Mouse (Mus musculus) cerebellum, postnatal 14 days (tissue): ENCODE results near the gene Slc25a26.

ENCODE experiments used
- DNase-seq, 2 experiments: peaks; one replicate each; pipeline ENCODE4 v3.0.0; 2021; ENCODE audit warnings: mixed read lengths in 2 of 2

Slc25a26 gene

DNA sequence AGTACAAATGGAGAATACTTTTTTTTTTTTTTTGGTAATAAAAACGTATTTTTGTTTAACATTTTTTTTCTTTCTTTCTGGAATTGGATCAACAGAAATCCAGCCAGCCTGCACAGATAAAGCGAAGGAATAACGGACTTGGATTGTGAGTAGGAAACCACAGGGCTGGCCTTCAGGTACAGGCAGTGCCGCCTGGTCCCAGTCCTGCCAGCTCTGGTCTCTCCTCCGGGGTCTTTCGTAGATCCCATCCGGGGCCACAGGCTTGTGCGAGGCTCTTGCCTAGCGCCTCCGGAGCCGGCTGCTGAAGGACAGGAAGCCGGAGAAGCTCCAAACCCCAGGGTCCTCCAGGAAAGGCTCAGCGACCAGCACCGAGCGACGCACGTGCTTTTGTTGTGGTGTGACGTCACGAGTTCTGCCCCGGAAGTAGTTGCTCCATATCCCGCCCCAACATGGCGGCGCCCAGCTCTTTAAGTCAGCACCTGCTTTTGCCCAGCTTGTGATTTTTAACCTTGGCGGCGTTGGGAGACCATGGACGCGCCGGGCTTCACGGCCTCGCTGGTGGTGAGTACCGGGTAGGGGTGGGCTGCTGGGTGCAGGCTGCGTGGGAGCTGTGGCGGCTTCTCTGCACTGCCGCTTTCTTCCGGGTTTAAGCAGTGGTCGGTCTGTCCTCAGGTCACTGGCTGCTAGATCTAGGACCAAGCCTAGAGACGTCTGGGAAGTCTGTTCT, at the start of gene Slc25a26:
Gene Slc25a26 (plus strand): TSS at position 435 of the 727 bp plus-strand sequence.
- peak; percentile 92 to 94 for DNase-seq

DNA sequence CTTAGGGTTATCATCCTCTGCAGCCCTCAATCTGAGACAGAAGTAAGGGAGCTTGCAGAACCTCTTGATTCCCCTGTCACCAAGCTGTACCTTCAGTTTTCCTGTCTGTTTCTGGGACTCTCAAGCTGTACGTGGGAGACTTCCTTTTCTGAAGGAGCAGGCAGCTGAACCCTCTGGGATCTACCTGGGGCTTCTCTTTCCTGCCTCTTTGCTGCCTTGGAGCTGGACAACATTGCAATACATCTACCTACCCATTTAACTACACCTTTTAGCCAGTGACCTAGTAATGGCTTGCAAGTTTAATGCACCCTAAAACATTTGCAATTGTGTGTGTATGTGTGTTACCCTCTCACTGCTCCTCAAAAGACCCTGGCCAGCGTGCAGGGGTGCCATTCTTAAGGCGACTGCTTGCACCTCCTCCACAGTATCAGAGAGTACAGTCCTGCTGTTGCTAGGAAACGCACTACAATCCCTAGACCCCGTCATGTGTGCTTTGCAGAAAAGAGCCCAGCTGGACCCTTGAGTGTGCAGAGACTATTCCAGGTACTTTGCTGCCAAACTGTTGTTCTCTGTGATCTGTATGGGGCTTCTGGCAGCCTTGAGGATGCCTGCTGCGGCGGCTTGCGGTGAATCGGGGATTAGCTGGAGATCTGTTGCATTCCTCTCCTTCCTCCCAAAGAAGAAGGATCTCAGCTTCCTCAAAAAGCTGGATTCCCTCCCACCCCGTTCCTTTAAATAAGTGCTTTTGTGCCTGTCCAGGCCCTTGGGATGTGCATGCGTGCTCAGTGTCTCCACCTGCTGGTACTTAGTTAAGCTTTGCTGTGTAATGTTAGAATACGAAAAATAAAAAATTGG, 35.9 kb upstream of the Slc25a26 start:
- DNase-seq = peak; percentile 78 to 83

DNA sequence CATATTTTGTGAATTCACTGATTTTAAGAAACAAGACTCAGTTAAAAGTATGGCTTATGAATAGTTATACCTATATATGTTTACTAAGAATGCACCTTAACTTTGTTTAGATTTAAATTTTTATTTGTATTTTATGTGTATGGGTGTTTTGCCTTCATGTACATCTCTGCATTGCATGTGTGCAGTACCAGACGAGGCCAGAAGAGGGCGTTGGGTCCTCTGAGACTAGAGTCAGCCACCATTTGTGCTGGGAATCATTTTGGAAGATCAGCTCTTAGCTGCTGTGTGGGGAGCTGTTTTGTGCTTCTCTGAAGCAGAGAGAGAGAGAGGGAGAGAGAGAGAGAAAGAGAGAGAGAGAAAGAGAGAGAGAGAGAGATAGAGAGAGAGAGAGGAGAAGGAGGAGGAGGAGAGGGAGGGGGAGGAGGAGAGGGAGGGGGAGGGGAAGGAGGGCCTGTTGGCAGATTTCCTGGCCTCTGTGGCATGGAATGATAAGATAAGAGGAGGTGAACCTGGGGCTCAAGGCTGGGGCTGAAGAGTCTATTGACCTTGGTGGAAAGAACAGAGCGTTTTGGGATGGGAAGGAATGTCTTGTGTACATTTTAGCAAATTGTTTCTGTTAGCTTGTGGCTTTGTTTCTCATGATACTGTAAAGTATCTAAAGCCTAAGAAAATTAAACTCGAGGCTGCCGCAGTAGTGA, 33.5 kb upstream of the Slc25a26 start:
- peak; percentile 21 to 60 for DNase-seq

DNA sequence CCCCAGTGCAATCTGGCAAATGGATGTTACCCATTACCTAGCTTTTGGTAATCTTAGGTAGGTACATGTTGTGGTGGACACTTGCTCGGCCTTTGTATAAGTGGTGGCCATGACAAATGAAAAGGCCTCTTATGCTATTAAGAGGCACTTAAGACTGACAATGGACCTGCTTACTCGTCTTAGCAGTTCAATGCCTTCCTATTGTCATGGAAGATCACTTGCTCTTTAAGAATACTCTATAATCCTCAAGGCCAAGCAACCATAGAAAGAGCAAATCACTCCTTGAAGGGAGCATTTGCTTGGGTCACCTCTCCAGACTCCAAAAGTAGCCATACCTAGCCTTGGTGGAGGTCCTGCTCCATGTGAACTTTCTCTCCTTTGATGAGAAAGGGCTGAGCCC, 7.4 kb upstream of the Slc25a26 start:
- DNase-seq = no peak

DNA sequence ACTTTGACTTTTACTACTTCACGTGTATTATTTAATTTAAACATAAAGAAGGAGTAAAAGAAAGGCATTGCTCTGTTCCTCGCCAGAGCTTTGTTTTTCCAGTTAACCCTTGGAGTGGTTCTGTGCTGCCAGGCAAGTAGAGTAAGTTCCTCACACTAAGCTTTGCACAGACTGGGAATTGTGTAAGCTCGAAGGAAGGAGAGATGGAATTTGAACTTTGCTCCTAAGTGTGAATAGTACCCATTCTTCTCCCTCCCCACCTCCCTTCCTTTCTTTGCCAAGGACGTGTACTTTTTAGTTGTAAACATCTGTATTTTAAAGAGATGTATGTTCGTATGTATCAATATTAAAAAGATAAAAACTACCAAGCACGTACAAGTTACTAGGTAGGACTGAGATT, 3.8 kb downstream of the Slc25a26 start:
- DNase-seq = no peak

DNA sequence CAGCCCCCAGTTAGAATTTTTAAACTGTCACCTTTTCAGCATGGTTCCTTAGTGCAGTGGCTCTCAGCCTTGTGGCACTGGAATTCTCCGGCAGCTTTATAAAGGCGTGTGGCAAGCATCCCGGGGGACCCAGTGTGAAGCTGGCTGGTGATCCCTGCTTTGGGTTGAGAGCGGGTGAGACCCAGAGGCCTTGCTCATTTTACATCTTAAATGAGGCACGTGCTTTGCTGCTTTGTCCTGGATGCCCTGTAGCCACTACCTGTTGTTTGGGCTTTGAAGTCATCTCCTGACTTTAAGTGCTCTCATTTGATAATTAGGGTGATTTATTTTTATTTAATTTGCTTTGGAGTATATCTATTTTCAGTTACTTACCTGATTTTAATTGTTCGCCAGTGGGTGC, 7.8 kb downstream of the Slc25a26 start:
- DNase-seq = no peak

DNA sequence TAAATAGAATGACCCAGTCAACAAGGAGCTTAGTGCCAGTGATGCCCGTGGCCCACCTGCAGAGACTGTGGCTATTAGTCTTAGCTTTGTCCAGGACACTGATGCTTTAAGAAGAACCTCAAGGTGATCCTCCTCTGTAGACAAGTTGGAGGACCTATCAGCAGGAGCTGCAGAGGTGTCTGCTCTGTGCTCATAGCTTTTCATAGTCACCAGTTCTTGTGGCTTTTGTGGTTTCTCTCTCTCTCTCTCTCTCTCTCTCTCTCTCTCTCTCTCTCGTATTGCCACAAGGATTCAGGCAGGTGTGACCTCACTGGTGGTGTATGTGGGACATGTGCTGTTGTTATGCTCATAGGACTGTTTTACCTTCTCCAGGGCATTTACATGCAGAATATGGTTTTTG, 8.7 kb downstream of the Slc25a26 start:
- DNase-seq = no peak

DNA sequence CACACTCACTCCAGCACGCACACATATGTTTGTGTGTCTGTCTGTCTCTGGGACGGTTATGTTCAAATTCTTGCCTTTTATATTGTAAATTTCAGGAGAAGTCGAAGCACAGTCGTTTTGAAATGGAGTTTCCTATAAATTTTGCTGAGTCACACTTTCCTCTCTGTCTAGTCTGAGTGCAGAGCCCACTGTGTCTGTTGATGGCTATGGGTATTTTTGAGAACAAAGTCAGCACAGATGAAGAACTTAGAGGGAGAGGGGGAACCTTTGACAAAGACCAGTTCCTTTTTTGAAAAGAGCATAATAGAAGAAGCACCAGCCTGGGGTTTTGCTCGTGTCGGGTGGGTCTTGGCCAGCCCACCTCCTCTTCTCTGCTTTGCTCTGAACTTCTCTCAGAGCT, 9.1 kb downstream of the Slc25a26 start:
- DNase-seq = no peak

DNA sequence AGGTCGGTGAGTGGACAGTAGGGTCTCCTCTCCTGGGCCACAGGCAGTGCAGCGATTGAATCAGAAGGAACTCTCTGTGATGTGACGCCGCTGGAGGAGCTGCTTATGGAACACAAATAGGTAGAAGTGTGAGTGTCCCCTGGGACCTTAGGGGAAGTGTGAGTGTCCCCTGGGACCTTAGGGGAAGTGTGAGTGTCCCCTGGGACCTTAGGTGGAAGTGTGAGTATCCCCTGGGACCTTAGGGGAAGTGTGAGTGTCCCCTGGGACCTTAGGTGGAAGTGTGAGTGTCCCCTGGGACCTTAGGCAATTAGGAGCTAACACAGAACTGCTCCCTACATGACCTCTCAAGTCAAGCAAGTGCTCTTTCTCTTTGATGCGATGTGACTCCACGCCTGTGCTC, 18.0 kb downstream of the Slc25a26 start:
- DNase-seq = no peak

DNA sequence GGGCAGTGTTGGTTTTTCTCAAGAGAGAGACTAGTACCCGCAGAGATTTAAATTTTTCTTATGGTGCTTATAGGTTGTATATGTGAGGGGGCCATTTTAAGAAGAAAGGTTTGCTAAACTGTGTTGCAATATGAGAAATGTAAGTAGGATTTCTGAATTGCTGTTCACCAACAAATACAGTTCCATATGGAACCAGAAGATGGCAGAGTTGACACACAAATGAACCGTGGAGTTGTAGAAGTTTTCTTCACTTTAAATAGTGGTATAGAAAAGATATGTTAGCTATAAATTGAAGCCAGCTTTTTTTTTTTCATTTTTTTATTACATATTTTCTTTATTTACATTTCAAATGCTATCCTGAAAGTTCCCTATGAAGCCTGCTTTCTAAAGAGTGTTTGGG, 24.2 kb downstream of the Slc25a26 start:
- peak in 1 of 2 experiments; percentile 45 for DNase-seq

DNA sequence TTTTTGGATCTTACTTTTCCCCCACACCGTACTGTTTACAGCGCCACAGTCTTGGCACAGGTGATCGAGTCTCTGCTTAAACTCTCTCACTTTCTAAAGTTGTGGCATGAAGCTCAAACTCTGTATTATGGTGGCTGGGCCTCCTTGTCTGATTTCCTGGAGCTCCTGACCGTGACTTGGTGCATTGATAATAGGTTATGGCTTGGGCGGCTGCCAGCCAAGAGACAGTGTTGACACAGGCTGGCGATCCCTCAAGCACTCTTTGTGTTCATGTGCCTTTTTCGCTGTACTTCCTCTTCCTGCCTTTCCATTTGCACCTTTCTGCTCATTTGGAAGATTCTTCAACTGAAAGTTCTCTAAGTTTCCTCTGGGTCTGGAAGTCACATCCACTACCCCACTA, 30.6 kb downstream of the Slc25a26 start:
- DNase-seq = no peak

DNA sequence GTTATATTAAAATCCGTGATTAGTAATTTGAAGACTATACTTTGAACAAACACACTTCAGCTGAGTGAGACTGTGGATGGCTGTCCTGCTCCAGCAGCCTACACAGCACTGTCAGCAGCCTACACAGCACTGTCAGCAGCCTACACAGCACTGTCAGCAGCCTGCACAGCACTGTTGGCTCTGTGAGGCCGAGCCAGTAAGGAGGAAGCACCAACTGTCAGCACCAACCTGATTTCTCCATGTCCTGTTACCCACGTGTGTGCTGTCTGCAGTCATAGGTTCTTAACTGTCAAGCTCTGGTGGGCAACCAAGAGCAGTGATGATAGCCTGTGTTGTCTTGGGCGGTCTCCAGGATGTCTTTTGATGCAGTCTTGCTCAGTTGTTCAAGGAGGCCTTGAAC, 32.0 kb downstream of the Slc25a26 start:
- no peak for DNase-seq

DNA sequence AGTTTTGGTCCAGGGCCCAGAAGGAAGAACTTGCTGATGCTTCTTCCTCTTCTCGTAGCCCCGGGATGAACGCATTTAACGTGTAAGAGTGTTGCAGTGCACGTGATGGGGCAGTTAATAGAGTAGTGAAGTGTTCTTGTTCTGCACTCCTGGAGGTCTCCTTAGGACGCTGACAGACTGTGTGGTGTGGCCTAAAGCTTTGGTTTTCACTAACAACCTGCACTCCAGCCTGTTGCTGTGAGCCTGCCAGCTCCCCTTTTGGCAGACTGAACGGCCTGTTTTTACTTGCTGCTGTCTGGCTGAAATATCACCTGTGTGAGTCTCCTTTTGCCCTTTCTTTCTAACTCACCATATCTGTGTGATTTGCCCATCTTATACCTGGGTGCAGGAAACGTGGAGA, 36.3 kb downstream of the Slc25a26 start:
- DNase-seq = no peak

DNA sequence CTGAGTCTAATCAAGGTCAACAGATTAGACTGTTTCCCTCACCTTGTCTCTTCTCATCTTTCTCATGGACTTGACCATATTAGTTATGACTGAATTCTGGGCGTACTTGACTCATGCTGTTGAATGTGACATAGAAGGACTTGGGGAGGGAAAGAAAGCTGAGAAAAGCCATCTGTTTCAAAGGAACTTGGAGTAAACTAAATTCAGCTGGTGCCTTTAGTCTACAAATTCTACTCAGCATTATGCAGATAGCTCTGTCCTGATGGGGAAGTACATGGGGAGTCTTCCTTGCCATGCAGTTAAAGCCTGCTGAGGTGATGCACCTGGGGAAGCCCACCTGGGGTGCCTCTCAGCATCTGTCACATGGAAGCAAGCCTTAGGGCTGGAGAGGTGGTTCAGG, 37.5 kb downstream of the Slc25a26 start:
- no peak for DNase-seq

DNA sequence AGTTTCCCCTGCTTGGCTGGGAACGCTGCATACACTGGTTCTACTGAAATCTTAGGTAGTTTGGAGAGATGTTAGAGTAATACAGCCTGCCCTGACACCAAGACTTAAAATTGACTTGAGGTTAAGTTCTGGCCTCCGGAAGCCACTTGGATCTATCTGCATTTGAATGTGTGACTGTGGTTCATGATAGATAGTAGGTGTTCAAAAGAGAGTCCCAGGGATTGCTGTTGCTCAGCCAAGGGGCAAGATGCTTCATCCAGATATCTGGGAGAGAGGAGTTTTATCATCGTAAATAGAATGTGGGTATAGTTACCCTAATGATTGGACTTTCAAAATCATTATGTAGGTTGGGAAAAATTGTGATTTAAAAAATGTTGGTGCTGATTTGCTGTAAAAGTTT, 40.0 kb downstream of the Slc25a26 start:
- DNase-seq = no peak

DNA sequence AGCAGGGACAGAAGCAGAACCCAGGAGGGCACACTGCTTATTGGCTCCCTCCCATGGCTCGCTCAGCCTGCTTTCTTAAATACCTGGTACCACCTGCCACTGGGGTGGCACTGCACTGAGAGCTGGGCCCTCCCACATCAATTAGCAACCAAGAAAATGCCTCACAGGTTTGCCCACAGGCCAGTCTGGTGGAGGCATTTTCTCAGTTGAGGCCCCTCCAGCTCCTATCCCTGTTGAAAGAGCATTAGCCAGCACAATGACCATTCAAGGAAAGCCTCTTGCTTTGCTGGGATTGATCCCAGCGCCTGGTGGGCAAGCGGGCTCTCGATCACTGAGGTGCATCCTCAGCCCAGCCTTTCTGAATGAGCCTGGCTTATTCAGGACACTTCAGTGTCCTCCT, 40.5 kb downstream of the Slc25a26 start:
- no peak for DNase-seq

DNA sequence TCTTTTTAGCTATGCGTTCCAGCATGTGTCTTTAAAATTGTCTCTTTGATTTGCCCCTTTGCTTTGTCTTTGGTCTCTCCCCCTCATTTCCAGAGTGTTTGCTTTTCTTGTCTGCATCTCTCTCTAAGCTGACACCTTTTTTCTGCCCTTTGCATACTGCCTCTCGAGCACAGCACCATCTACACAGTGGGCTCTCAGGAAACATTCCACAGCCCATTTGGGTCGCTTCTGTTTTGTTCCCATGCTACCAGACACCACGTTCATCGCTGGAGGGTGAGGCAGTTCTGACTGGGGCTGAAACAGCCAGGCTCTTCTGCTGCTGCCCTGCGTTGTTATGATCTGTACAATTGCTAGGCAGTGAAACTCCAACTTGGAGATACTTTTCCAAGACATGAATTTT, 41.0 kb downstream of the Slc25a26 start:
- DNase-seq = no peak

DNA sequence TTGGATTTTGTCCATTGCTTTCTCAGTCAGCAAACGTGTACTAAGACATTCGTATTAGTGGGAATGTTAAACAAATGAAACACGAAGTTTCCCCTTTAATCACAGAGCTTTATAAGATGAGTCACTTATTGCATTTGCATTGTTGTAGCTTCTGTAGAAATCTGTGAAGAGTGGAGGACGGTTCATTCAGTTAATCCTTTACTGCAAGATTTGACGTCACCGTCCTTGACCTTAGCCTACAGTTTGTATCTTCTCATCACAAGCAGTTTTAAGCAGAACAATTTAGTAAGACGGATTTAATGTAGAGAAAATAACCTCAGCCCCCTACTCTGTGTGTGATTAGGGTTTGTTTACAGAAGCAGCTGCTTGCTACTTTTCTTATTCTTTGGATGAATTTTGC, 41.7 kb downstream of the Slc25a26 start:
- DNase-seq = no peak

DNA sequence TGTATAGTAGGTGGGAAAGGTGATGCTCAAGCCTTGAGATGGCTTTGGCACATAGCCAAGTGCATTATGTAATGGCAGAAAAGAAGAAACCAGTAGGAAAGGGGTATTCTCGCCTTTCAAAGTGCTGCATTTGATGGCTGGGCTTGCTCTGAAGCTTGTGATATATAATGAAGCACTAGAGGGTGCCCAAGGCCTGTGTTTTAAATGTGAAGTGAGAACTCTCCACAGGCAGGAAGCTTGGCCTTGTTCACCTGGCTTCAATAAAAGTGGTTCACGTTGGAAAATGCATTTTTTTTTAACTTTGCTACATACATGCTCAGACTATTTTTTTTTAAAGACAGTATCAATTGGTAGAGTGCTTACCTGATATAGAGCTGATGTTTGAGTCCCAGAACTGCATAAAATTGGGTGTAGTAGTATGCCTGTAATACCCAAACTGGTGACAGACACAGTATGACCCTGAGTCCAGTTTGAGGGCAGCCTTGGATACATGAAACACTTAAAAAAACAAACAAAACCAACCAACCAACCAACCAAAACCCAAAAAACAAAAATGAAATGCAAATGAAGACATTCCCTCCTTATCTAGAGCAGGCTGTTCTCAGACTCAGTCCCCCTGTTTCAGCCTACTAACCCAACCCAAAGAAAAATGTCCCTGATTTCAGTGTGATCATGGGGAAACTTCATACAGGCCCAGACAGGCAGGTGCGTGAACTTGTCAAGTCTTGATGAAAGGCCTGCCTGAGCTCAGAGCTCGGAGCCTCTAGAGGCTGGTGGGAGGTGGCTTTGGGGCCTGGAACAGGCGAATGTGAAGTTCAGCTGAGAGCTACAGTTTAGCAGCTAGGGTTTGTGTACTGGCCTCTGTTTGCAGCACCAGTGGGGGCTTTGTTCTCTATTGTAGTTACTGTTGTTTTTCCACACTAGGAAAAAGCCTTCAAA, 44.0 kb downstream of the Slc25a26 start:
- peak; percentile 75 to 77 for DNase-seq

DNA sequence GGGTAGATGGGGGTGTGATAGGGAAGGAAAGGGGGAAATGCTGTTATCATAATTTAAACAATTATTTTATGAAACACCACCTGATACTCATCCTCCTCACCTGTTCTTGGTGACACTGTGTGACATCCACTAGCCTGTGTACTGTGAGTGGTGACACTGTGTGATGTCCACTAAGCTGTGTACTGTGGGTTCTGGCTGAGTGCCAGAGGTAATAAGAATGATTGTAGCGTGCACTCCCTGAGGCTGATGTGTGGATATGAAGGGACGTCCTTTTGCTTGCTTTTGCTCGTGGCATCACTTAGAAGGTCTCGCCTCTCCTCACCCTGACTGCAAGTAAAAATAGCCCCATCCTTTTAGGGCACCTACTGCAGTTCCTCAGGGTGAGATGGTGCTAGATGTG, 47.1 kb downstream of the Slc25a26 start:
- no peak for DNase-seq

DNA sequence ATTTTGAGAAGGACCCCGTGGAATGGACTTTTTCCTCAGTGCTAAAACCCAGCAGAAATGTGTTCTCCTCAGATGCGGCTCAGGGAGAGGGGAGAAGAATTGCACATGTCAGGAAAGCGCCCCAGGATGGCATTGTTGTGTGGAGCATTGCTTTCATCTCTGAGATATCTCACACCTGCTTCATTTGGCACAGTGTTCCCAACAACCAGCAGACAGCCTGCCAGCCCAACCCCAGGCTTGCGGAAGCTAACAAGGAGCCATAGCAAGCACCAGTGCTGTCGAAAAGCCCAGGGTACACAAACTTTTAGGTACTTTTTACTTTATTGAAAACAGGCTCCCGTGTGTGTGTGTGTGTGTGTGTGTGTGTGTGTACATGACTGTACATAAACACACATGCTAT, 50.2 kb downstream of the Slc25a26 start:
- peak; percentile 37 to 55 for DNase-seq

DNA sequence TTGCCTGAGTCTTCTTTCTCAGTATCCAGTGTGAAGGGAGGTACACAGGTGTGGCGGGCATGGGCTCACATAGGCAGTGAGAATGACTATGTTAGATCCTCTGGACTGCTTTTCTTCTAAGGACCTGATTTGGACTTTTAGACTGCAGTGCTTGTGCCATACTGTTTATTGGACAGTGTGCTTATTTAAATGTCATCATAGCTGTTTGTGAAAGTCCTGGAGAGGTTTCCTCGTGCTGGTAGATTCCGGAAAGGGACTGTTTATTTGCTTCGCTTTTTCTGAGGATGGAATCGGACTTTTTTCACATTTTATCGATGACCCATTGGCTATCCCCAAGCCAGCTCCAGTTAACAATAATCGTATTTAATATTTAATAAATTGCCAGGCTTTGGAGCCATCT, 50.7 kb downstream of the Slc25a26 start:
- DNase-seq = no peak

DNA sequence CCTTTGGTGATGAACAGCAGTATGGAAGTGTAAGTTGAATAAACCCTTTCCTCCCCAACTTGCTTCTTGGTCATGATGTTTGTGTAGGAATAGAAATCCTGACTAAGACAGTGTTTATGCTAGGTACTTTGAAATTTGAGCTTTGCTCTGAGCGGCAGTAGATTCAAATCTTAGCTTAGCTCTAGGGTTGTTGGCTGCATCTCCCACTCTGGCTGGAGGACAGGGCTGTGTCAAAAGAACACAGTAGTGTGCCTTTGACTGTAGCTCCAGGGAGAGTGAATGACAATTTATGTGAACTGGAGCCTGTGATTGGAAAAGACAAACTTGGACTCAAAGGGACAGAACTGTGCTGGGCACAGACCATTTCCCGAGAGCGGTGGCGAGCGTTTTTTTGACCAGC, 53.0 kb downstream of the Slc25a26 start:
- DNase-seq = no peak
